Mouse (Mus musculus) spleen, adult 2 months (tissue): ENCODE data around the gene Cd40.

Source experiments
- CTCF ChIP-seq: fragments of 200-500 bp; IDR thresholded peaks from 2 replicates; pipeline ENCODE4 v1.5.1; 2011; ENCODE audit warnings: mild to moderate bottlenecking, inconsistent platforms; ENCODE audit not compliant: insufficient read depth, insufficient read length, insufficient replicate concordance; ENCODE audit errors: extremely low read depth
- POLR2A ChIP-seq: fragments of 200-500 bp; IDR thresholded peaks from 2 replicates; pipeline ENCODE4 v1.6.1; 2011; ENCODE audit warnings: low read depth, low read length, inconsistent platforms

DNA sequence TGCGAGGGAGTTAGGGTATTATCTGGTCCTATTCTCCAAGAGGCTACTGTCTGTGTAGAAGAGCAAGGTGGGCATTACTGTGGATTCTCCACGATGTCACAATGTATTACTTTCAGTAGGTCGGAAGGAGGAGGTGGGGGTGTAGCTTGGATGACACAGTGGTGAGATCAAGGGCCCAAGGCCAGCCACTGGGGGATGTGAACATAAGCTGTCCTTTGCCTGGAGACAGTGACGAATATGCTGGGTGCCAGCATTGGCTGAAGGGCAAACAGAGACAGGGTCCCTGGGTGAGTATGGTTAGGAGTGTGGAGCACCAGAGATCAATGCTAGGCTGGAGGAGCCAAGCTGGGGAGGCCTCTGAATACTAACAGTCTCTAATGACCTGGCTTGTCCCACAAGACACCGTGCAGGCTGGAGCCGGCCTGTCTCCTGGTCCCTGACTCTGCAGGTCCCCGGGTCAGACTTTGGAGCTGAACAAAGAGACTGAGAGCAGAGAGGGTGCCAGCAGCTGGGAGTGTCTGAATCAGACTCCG is 36.1 kb downstream of the Cd40 start:
- no peak for TF ChIP-seq CTCF
- TF ChIP-seq POLR2A, result no peak
